Mouse (Mus musculus): ENCODE results near the gene Gm45213. TPM values are rescaled to one million over a fixed set of nuclear protein-coding genes. Genes with fewer than 3 reads are reported as not detected.

The Gm45213 gene
- polyA plus RNA-seq (2014; fragmentation: Nextera tagmentation; extraction: Ambion mirVana): not detected in 2 replicates

GRCm38 (mm10) chr7:66043552-66044459 is at the start of gene Gm45213:
Gene Gm45213 (plus strand): TSS chr7:66043602.
- DNase-seq (ENCODE audit: low spot score, missing footprints) (peak; percentile 69), ATAC-seq (ENCODE audit: low FRiP score) (no peak)
- Histone ChIP-seq H3K9ac (ENCODE audit: low read length) (no peak within 1 kb of the TSS), H3K4me1 (ENCODE audit: control insufficient read depth, insufficient read depth, low read length) (no peaks in the 10 kb centered on the region), H3K36me3 (ENCODE audit: control insufficient read depth, insufficient read depth, low read length) (no peaks in the 10 kb centered on the region), H3K27me3 (ENCODE audit: control insufficient read depth, insufficient read depth, low read length) (no peaks in the 10 kb centered on the region), H3K4me2 (no peak within 1 kb of the TSS), H3K9me3 (ENCODE audit: control insufficient read depth, low read length) (no peaks in the 10 kb centered on the region), H3K4me3 (ENCODE audit: low read depth, low read length) (no peak within 1 kb of the TSS), H3K27ac (ENCODE audit: low read depth, low read length) (no peak within 1 kb of the TSS)
- WGBS: 90% methylated on average over 10 of the region's 10 CpGs

GRCm38 (mm10) chr7:66001035-66001754 is 42.2 kb upstream of the Gm45213 start:
- H3K4me3 ChIP-seq (ENCODE audit: low read depth, low read length): no peak overlapping the region
- peak; percentile 37 for DNase-seq (ENCODE audit: low spot score, missing footprints)
- no peak for ATAC-seq (ENCODE audit: low FRiP score)
- H3K9ac ChIP-seq (ENCODE audit: low read length): no peak overlapping the region
- no peaks in the 10 kb centered on the region for H3K4me1 ChIP-seq (ENCODE audit: control insufficient read depth, insufficient read depth, low read length)
- 91% methylated on average over 16 of the region's 16 CpGs for WGBS
- H3K27ac ChIP-seq (ENCODE audit: low read depth, low read length): no peak overlapping the region
- H3K36me3 ChIP-seq (ENCODE audit: control insufficient read depth, insufficient read depth, low read length): no peaks in the 10 kb centered on the region
- no peaks in the 10 kb centered on the region for H3K27me3 ChIP-seq (ENCODE audit: control insufficient read depth, insufficient read depth, low read length)
- no peaks in the 10 kb centered on the region for H3K9me3 ChIP-seq (ENCODE audit: control insufficient read depth, low read length)
- no peak overlapping the region for H3K4me2 ChIP-seq

- H3K36me3 ChIP-seq (ENCODE audit: control insufficient read depth, insufficient read depth, low read length): no peaks in the 10 kb centered on the region
- no peak overlapping the region for H3K9ac ChIP-seq (ENCODE audit: low read length)
- no peaks in the 10 kb centered on the region for H3K4me1 ChIP-seq (ENCODE audit: control insufficient read depth, insufficient read depth, low read length)
- 82% methylated on average over 3 of the region's 3 CpGs for WGBS
- ATAC-seq (ENCODE audit: low FRiP score) (no peak), DNase-seq (ENCODE audit: low spot score, missing footprints) (no peak)
- H3K4me3 ChIP-seq (ENCODE audit: low read depth, low read length): no peak overlapping the region
- no peak overlapping the region for H3K4me2 ChIP-seq
- no peak overlapping the region for H3K27ac ChIP-seq (ENCODE audit: low read depth, low read length)
- H3K27me3 ChIP-seq (ENCODE audit: control insufficient read depth, insufficient read depth, low read length): no peaks in the 10 kb centered on the region
- H3K9me3 ChIP-seq (ENCODE audit: control insufficient read depth, low read length): no peaks in the 10 kb centered on the region
These were observed 41.6 kb upstream of the Gm45213 start for GRCm38 (mm10) chr7:66001797-66002196.

GRCm38 (mm10) chr7:66003447-66003846 is 40.0 kb upstream of the Gm45213 start:
- no peaks in the 10 kb centered on the region for H3K9me3 ChIP-seq (ENCODE audit: control insufficient read depth, low read length)
- no peak for ATAC-seq (ENCODE audit: low FRiP score)
- no peaks in the 10 kb centered on the region for H3K36me3 ChIP-seq (ENCODE audit: control insufficient read depth, insufficient read depth, low read length)
- H3K27me3 ChIP-seq (ENCODE audit: control insufficient read depth, insufficient read depth, low read length): no peaks in the 10 kb centered on the region
- H3K27ac ChIP-seq (ENCODE audit: low read depth, low read length): no peak overlapping the region
- H3K4me2 ChIP-seq: no peak overlapping the region
- H3K9ac ChIP-seq (ENCODE audit: low read length): no peak overlapping the region
- 83% methylated on average over 5 of the region's 5 CpGs for WGBS
- peak; percentile 10 for DNase-seq (ENCODE audit: low spot score, missing footprints)
- H3K4me1 ChIP-seq (ENCODE audit: control insufficient read depth, insufficient read depth, low read length): no peaks in the 10 kb centered on the region
- no peak overlapping the region for H3K4me3 ChIP-seq (ENCODE audit: low read depth, low read length)

- DNase-seq (ENCODE audit: low spot score, missing footprints): peak; percentile 66
- no peak overlapping the region for H3K9ac ChIP-seq (ENCODE audit: low read length)
These were observed 39.4 kb upstream of the Gm45213 start for GRCm38 (mm10) chr7:66003865-66004638.

GRCm38 (mm10) chr7:66005066-66005465 is 38.3 kb upstream of the Gm45213 start:
- no peak overlapping the region for H3K9ac ChIP-seq (ENCODE audit: low read length)
- no peak overlapping the region for H3K4me2 ChIP-seq
- H3K4me3 ChIP-seq (ENCODE audit: low read depth, low read length): no peak overlapping the region
- H3K27ac ChIP-seq (ENCODE audit: low read depth, low read length): no peak overlapping the region
- H3K4me1 ChIP-seq (ENCODE audit: control insufficient read depth, insufficient read depth, low read length): no peaks in the 10 kb centered on the region
- no peak for ATAC-seq (ENCODE audit: low FRiP score)
- no peaks in the 10 kb centered on the region for H3K27me3 ChIP-seq (ENCODE audit: control insufficient read depth, insufficient read depth, low read length)
- peak; percentile 23 for DNase-seq (ENCODE audit: low spot score, missing footprints)
- H3K36me3 ChIP-seq (ENCODE audit: control insufficient read depth, insufficient read depth, low read length): no peaks in the 10 kb centered on the region
- no peaks in the 10 kb centered on the region for H3K9me3 ChIP-seq (ENCODE audit: control insufficient read depth, low read length)
- 89% methylated on average over 10 of the region's 10 CpGs for WGBS

More at GRCm38 (mm10) chr7:66003865-66004638, 39.4 kb upstream of the Gm45213 start:
- no peaks in the 10 kb centered on the region for H3K4me1 ChIP-seq (ENCODE audit: control insufficient read depth, insufficient read depth, low read length)
- no peak overlapping the region for H3K4me2 ChIP-seq
- no peaks in the 10 kb centered on the region for H3K36me3 ChIP-seq (ENCODE audit: control insufficient read depth, insufficient read depth, low read length)
- no peaks in the 10 kb centered on the region for H3K9me3 ChIP-seq (ENCODE audit: control insufficient read depth, low read length)
- 77% methylated on average over 13 of the region's 13 CpGs for WGBS
- H3K27ac ChIP-seq (ENCODE audit: low read depth, low read length): no peak overlapping the region
- H3K4me3 ChIP-seq (ENCODE audit: low read depth, low read length): no peak overlapping the region
- no peak for ATAC-seq (ENCODE audit: low FRiP score)
- no peaks in the 10 kb centered on the region for H3K27me3 ChIP-seq (ENCODE audit: control insufficient read depth, insufficient read depth, low read length)

GRCm38 (mm10) chr7:66008161-66008891 is 35.1 kb upstream of the Gm45213 start:
- H3K4me3 ChIP-seq (ENCODE audit: low read depth, low read length): no peak overlapping the region
- 93% methylated on average over 11 of the region's 11 CpGs for WGBS
- ATAC-seq (ENCODE audit: low FRiP score): no peak

GRCm38 (mm10) chr7:66008892-66009273 is 34.5 kb upstream of the Gm45213 start:
- no peak overlapping the region for H3K4me2 ChIP-seq
- no peak overlapping the region for H3K4me3 ChIP-seq (ENCODE audit: low read depth, low read length)
- no peak for ATAC-seq (ENCODE audit: low FRiP score)
- H3K27me3 ChIP-seq (ENCODE audit: control insufficient read depth, insufficient read depth, low read length): no peaks in the 10 kb centered on the region
- H3K4me1 ChIP-seq (ENCODE audit: control insufficient read depth, insufficient read depth, low read length): peaks cover 4% of the 10 kb centered on the region; the same call in 1 of the 2 replicates
- 86% methylated on average over 16 of the region's 16 CpGs for WGBS
- peak; percentile 2 for DNase-seq (ENCODE audit: low spot score, missing footprints)
- H3K9me3 ChIP-seq (ENCODE audit: control insufficient read depth, low read length): no peaks in the 10 kb centered on the region
- no peak overlapping the region for H3K27ac ChIP-seq (ENCODE audit: low read depth, low read length)
- H3K9ac ChIP-seq (ENCODE audit: low read length): no peak overlapping the region
- no peaks in the 10 kb centered on the region for H3K36me3 ChIP-seq (ENCODE audit: control insufficient read depth, insufficient read depth, low read length)

More at GRCm38 (mm10) chr7:66008161-66008891, 35.1 kb upstream of the Gm45213 start:
- no peaks in the 10 kb centered on the region for H3K9me3 ChIP-seq (ENCODE audit: control insufficient read depth, low read length)
- H3K27me3 ChIP-seq (ENCODE audit: control insufficient read depth, insufficient read depth, low read length): no peaks in the 10 kb centered on the region
- H3K4me2 ChIP-seq: no peak overlapping the region
- no peak overlapping the region for H3K27ac ChIP-seq (ENCODE audit: low read depth, low read length)
- no peak overlapping the region for H3K9ac ChIP-seq (ENCODE audit: low read length)
- peaks cover 4% of the 10 kb centered on the region; the same call in 1 of the 2 replicates for H3K4me1 ChIP-seq (ENCODE audit: control insufficient read depth, insufficient read depth, low read length)
- DNase-seq (ENCODE audit: low spot score, missing footprints): peak; percentile 37
- no peaks in the 10 kb centered on the region for H3K36me3 ChIP-seq (ENCODE audit: control insufficient read depth, insufficient read depth, low read length)
